In the genomic region with DNA sequence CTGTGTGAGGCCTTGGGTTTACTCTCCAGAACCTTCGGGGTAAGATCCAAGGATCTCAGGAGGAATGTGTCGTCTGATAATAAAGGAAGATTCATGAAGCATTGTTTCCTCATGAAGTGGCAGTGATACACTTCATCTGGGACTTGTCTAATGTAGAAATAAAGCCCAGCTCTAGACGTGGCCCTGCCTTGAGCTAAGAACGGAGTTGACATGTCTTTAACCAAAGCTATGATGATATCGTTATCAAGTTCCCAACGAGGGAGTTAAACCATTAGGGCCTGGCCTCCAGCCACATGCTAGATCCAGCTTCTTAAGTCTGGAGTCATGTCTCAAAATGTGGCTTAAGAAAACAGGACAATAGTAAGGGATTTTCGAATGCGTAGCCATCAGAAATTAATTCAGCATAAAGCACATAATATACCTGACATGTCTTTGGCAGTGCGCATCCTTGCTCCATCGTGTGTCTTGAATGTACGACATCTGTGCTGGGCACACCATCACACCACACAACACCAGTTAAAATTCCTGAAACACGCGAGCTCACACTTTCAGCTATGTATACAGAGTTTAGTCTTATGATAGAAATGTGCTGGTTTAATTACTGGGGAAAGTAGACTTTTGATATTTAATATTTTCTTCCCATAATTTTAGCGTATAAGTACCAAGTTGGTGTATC, we compare ENCODE assay signal across 18 mouse cellular contexts. TPM values are rescaled to one million over a fixed set of nuclear protein-coding genes. Genes with fewer than 3 reads are reported as not detected.
DNase-seq lines count a peak whose midpoint lies in the region; ATAC-seq and TF ChIP-seq lines count a peak whose summit lies in the region.
"Had no signal": no experiment of that assay in that cellular context is flagged by ENCODE, and none has a peak within 500 bp of the region (broad histone marks: within the 10 kb centered on the region; RNA-seq: fewer than 3 reads in every experiment).

No protein-coding gene starts in this region.

- no peaks in the 10 kb centered on the region for H3K9me3 ChIP-seq in heart, embryonic 16.5 days (replicated peaks; ENCODE audit: control insufficient read depth, low read length)
- H3K9me3 ChIP-seq in lung, embryonic 15.5 days: no peaks in the 10 kb centered on the region
- no peaks in the 10 kb centered on the region for H3K9me3 ChIP-seq in liver, embryonic 11.5 days (ENCODE audit: control insufficient read depth, low read length)
- no peaks in the 10 kb centered on the region for H3K9me3 ChIP-seq in forebrain, embryonic 11.5 days (ENCODE audit: control insufficient read depth, low read length)
- H3K9me3 ChIP-seq: forebrain, embryonic 12.5 days; heart, embryonic 15.5 days; hindbrain, embryonic 12.5 days had no signal

- 65% methylated on average over 14 of the region's 14 CpGs for WGBS in heart, embryonic 16.5 days
- WGBS in lung, embryonic 15.5 days: 58% methylated on average over 14 of the region's 14 CpGs
- 74% methylated on average over 14 of the region's 14 CpGs for WGBS in lung, adult 2 months
- 89% methylated on average over 14 of the region's 14 CpGs for WGBS in liver, embryonic 11.5 days
- WGBS in forebrain, embryonic 11.5 days: 92% methylated on average over 14 of the region's 14 CpGs

- peak overlapping the region; percentile 42; the same call in 1 of the 2 replicates for H3K27ac ChIP-seq in heart, embryonic 16.5 days (ENCODE audit: low read length)
- H3K27ac ChIP-seq in lung, embryonic 15.5 days: peak overlapping the region; percentile 50
- no peak overlapping the region for H3K27ac ChIP-seq in liver, embryonic 11.5 days (ENCODE audit: low read depth, low read length)
- H3K27ac ChIP-seq in forebrain, embryonic 11.5 days (ENCODE audit: low read depth, low read length): no peak overlapping the region
- H3K27ac ChIP-seq: forebrain, embryonic 12.5 days; heart, embryonic 15.5 days; hindbrain, embryonic 12.5 days had no signal

- H3K4me1 ChIP-seq in heart, embryonic 16.5 days (ENCODE audit: control insufficient read depth, insufficient read depth, low read length): no peaks in the 10 kb centered on the region
- peaks cover 13% of the 10 kb centered on the region; the same call in 1 of the 2 replicates for H3K4me1 ChIP-seq in lung, embryonic 15.5 days
- peaks cover 5% of the 10 kb centered on the region for H3K4me1 ChIP-seq in lung, adult 2 months (ENCODE audit: control insufficient read depth, insufficient read depth, low read length)
- H3K4me1 ChIP-seq in liver, embryonic 11.5 days (replicated peaks; ENCODE audit: control insufficient read depth, insufficient read depth, low read length): no peaks in the 10 kb centered on the region
- H3K4me1 ChIP-seq in forebrain, embryonic 11.5 days (replicated peaks; ENCODE audit: control insufficient read depth, insufficient read depth, low read length): no peaks in the 10 kb centered on the region
- H3K4me1 ChIP-seq: forebrain, embryonic 12.5 days; heart, embryonic 15.5 days; hindbrain, embryonic 12.5 days had no signal

- H3K36me3 ChIP-seq in heart, embryonic 16.5 days (ENCODE audit: control insufficient read depth, insufficient read depth): peaks cover 10% of the 10 kb centered on the region
- peaks cover 4% of the 10 kb centered on the region for H3K36me3 ChIP-seq in lung, embryonic 15.5 days
- peaks cover 20% of the 10 kb centered on the region for H3K36me3 ChIP-seq in liver, embryonic 11.5 days (ENCODE audit: control insufficient read depth, insufficient read depth, low read length)
- H3K36me3 ChIP-seq in forebrain, embryonic 11.5 days (ENCODE audit: control insufficient read depth, insufficient read depth, low read length): no peaks in the 10 kb centered on the region; the same call in 1 of the 2 replicates
- H3K36me3 ChIP-seq: hindbrain, embryonic 12.5 days had no signal

- no peak overlapping the region for H3K9ac ChIP-seq in heart, embryonic 16.5 days (ENCODE audit: low read length)
- H3K9ac ChIP-seq in lung, embryonic 15.5 days: no peak overlapping the region
- H3K9ac ChIP-seq in liver, embryonic 11.5 days (ENCODE audit: low read depth, low read length): no peak overlapping the region
- no peak overlapping the region for H3K9ac ChIP-seq in forebrain, embryonic 11.5 days (ENCODE audit: low read length)
- H3K9ac ChIP-seq: forebrain, embryonic 12.5 days; heart, embryonic 15.5 days; hindbrain, embryonic 12.5 days had no signal

- no peak overlapping the region for H3K4me2 ChIP-seq in heart, embryonic 16.5 days (ENCODE audit: low read depth, low read length)
- no peak overlapping the region for H3K4me2 ChIP-seq in lung, embryonic 15.5 days
- no peak overlapping the region for H3K4me2 ChIP-seq in liver, embryonic 11.5 days
- no peak overlapping the region for H3K4me2 ChIP-seq in forebrain, embryonic 11.5 days (ENCODE audit: low read depth, low read length, severe bottlenecking)
- H3K4me2 ChIP-seq: forebrain, embryonic 12.5 days; heart, embryonic 15.5 days; hindbrain, embryonic 12.5 days had no signal

- no peak for TF ChIP-seq POLR2A in lung, adult 2 months (IDR thresholded peaks at IDR 0.05; ENCODE audit: borderline replicate concordance, extremely low read depth, low read depth, low read length)

- no peak for TF ChIP-seq CTCF in lung, adult 2 months (IDR thresholded peaks at IDR 0.05; ENCODE audit: insufficient read depth, low read length)

- no peak for DNase-seq in heart, postnatal 36 days
- DNase-seq in lung, adult 2 months: no peak
- peak; percentile 45 for DNase-seq in lung, postnatal 10 days
- DNase-seq in lung, postnatal 36 days: peak; percentile 18
- DNase-seq in liver, embryonic 11.5 days (ENCODE audit: low spot score): no peak
- DNase-seq in forebrain, embryonic 11.5 days (ENCODE audit: low spot score): no peak
- DNase-seq: adrenal gland, adult 2 months; adrenal gland, postnatal 25 days; cerebellum, adult 18-20 months; cerebellum, adult 9-11 months; gastrocnemius, postnatal 10 days had no signal

- no peaks in the 10 kb centered on the region for H3K27me3 ChIP-seq in heart, embryonic 16.5 days (ENCODE audit: control insufficient read depth, insufficient read depth, low read length)
- no peaks in the 10 kb centered on the region for H3K27me3 ChIP-seq in lung, embryonic 15.5 days
- no peaks in the 10 kb centered on the region for H3K27me3 ChIP-seq in liver, embryonic 11.5 days (replicated peaks; ENCODE audit: control insufficient read depth, insufficient read depth, low read length)
- H3K27me3 ChIP-seq in forebrain, embryonic 11.5 days (ENCODE audit: control insufficient read depth, insufficient read depth, low read length): no peaks in the 10 kb centered on the region
- H3K27me3 ChIP-seq: forebrain, embryonic 12.5 days; heart, embryonic 15.5 days; hindbrain, embryonic 12.5 days had no signal

- intact Hi-C loops in heart, postnatal 36 days (cut with DNase I): no loop called here

- H3K4me3 ChIP-seq in heart, embryonic 16.5 days (ENCODE audit: low read length): no peak overlapping the region
- no peak overlapping the region for H3K4me3 ChIP-seq in lung, embryonic 15.5 days
- H3K4me3 ChIP-seq in lung, adult 2 months (replicated peaks; ENCODE audit: extremely low read depth, low read depth, low read length): no peak overlapping the region
- no peak overlapping the region for H3K4me3 ChIP-seq in liver, embryonic 11.5 days (ENCODE audit: low read depth, low read length)
- no peak overlapping the region for H3K4me3 ChIP-seq in forebrain, embryonic 11.5 days (ENCODE audit: low read depth, low read length)
- H3K4me3 ChIP-seq: forebrain, embryonic 12.5 days; heart, embryonic 15.5 days; hindbrain, embryonic 12.5 days had no signal

- ATAC-seq in heart, embryonic 16.5 days (replicated peaks; ENCODE audit: extremely low read depth, insufficient read depth, low FRiP score): no peak
- ATAC-seq in lung, embryonic 15.5 days (ENCODE audit: borderline replicate concordance, extremely low read depth, low FRiP score, low TSS enrichment): peak; percentile 81; the same call in 1 of the 2 replicates
- no peak for ATAC-seq in liver, embryonic 11.5 days (replicated peaks; ENCODE audit: low FRiP score)
- no peak for ATAC-seq in forebrain, embryonic 11.5 days (replicated peaks; ENCODE audit: low FRiP score)
- ATAC-seq: forebrain, embryonic 16.5 days; hindbrain, embryonic 16.5 days had no signal

RNA-seq across cellular contexts. Expression of gene Mthfd1l, which starts 49.8 kb away (rescaled TPM):
- polyA plus RNA-seq in heart, embryonic 16.5 days (2015; fragmentation: Nextera tagmentation; extraction: Ambion mirVana): 10.1 and 10.2 TPM in 2 replicates
- 1 to 10 TPM in 1 of 2 experiments, under 1 TPM in 1; 0.87 to 1.3 TPM for total RNA-seq in heart, postnatal 36 days (2021)
- polyA plus RNA-seq in lung, embryonic 15.5 days (2015; fragmentation: Nextera tagmentation; extraction: Ambion mirVana): 15.5 and 16.1 TPM in 2 replicates
- polyA plus RNA-seq in lung, adult 2 months (2012; rRNA removed): 1.1 and 1.2 TPM in 2 replicates
- polyA plus RNA-seq in liver, embryonic 11.5 days (2014; fragmentation: Nextera tagmentation; extraction: Ambion mirVana): 50.9 and 55.8 TPM in 2 replicates
- polyA plus RNA-seq in forebrain, embryonic 11.5 days (2014; fragmentation: Nextera tagmentation; extraction: Ambion mirVana): 16.2 and 16.6 TPM in 2 replicates

Comparison
In these comparisons a context has a peak if more than half of its experiments do, and no peak if none do; other contexts are left out.
1. DNase-seq: peak in lung, postnatal 10 days (single experiment) and lung, postnatal 36 days (single experiment); none in heart, postnatal 36 days (0 of 2), lung, adult 2 months (single experiment), liver, embryonic 11.5 days (single experiment) and forebrain, embryonic 11.5 days (single experiment).
2. H3K27ac ChIP-seq: peak in heart, embryonic 16.5 days (single experiment) and lung, embryonic 15.5 days (single experiment); none in liver, embryonic 11.5 days (single experiment) and forebrain, embryonic 11.5 days (single experiment).